Mouse (Mus musculus): ENCODE data around the gene Skida1.

DNA sequence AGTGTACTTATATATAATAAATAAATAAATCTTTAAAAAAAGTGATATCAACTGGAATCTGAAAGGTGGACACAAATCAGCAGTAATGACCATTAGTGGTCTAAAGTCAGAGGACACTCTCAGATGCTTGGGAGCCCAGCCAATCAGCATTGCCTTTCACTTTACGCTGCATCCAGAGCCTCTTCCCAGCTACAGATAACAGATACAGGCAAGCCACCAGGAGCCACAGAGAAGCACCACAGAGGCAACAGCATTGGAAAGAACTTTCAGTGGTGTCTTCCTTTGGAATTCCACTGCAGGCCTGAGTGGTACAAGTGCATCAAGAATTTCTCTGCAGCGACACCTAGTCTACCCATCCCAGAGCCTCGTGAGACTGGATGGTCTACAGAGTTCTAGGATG lies 36.0 kb downstream of the Skida1 start:
- no peak for TF ChIP-seq CTCF (IDR thresholded peaks at IDR 0.05; ENCODE audit: borderline replicate concordance, extremely low read depth, insufficient read depth, insufficient read length)
- TF ChIP-seq POLR2A (IDR thresholded peaks at IDR 0.05; ENCODE audit: borderline replicate concordance, extremely low read depth, insufficient read depth, insufficient read length, poor library complexity, severe bottlenecking) = no peak
